Mouse (Mus musculus) C2C12 (cell line): ENCODE data around the gene Gm20388. TPM values are rescaled to one million over a fixed set of nuclear protein-coding genes. Genes with fewer than 3 reads are reported as not detected.

ENCODE experiments used
- H3K27me3 ChIP-seq: one replicate; pipeline ENCODE4 v1.6.1; 2011; ENCODE audit not compliant: control insufficient read depth, insufficient read depth, insufficient read length
- H3K36me3 ChIP-seq: one replicate; pipeline ENCODE4 v1.6.1; 2011; ENCODE audit not compliant: control insufficient read depth, insufficient read depth
- H3K4me3 ChIP-seq: one replicate; pipeline ENCODE4 v1.5.1; 2011; ENCODE audit warnings: mild to moderate bottlenecking, control low read depth; ENCODE audit not compliant: poor library complexity, insufficient read depth, severe bottlenecking
- H3K79me2 ChIP-seq: one replicate; pipeline ENCODE4 v1.6.1; 2011; ENCODE audit not compliant: control insufficient read depth, insufficient read depth
- H3K79me3 ChIP-seq: one replicate; pipeline ENCODE4 v1.6.1; 2011; ENCODE audit warnings: low read depth, control low read depth
- H3ac ChIP-seq: one replicate; pipeline ENCODE3; 2011; ENCODE audit warnings: low read depth; ENCODE audit not compliant: control insufficient read depth, insufficient read length
- CEBPB ChIP-seq: IDR thresholded peaks from one replicate; pipeline ENCODE4 v1.6.1; 2011; ENCODE audit warnings: low read depth, mild to moderate bottlenecking, control low read depth, moderate library complexity
- CTCF ChIP-seq: IDR thresholded peaks from one replicate; pipeline ENCODE4 v1.5.1; 2011; ENCODE audit not compliant: control insufficient read depth, insufficient read depth, insufficient read length
- FOSL1 ChIP-seq: IDR thresholded peaks from one replicate; pipeline ENCODE4 v1.8.0; 2011; ENCODE audit warnings: mild to moderate bottlenecking, low read length; ENCODE audit not compliant: poor library complexity, insufficient read depth, severe bottlenecking
- MAX ChIP-seq: IDR thresholded peaks from one replicate; pipeline ENCODE4 v1.6.1; 2011; ENCODE audit warnings: mild to moderate bottlenecking, control low read depth
- MYOD1 ChIP-seq: IDR thresholded peaks from one replicate; pipeline ENCODE4 v1.6.1; 2011; ENCODE audit warnings: low read depth; ENCODE audit not compliant: control insufficient read depth, insufficient read length
- MYOG ChIP-seq: IDR thresholded peaks from one replicate; pipeline ENCODE4 v1.6.1; 2011; ENCODE audit not compliant: control insufficient read depth, insufficient read length; ENCODE audit errors: extremely low read depth
- USF1 ChIP-seq: IDR thresholded peaks from one replicate; pipeline ENCODE4 v1.6.1; 2011; ENCODE audit warnings: low read depth, mild to moderate bottlenecking, control low read depth, moderate library complexity
- polyA plus RNA-seq: library from polyadenylated mRNA; unstranded; fragments of >200 nt; fragmentation: generic; extraction: Trizol; gene quantifications from one replicate; pipeline ENCODE4 v1.2.1, GENCODE M21; 2012; ENCODE audit warnings: missing spikeins

Gm20388 gene
- polyA plus RNA-seq, 1 experiment: 15.0 TPM

DNA sequence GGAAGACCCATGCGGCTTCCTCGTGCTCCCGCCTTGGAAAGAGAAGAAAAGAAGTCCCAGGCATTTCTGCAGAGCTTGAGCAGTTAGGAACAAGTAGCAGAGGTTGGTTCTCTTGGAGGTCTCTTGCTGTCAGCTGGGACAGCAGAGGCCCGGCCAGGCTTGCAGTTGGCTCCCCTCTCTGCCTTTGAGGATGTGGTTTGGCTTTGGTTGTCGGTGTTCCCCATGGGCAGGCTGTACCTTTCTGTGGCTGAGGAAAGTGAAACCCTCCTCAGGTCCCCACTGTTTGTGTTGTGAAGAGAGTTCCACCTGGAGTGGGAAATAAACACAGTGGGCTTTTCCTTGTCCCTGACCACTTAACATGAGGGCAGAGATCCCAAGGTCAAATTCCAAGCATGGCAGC is 2097.8 kb downstream of the Gm20388 start:
- H3K79me2 ChIP-seq: no peaks in the 10 kb centered on the region
- H3K36me3 ChIP-seq: peaks cover 20% of the 10 kb centered on the region
- H3ac ChIP-seq: no peak overlapping the region
- H3K27me3 ChIP-seq: no peaks in the 10 kb centered on the region
- TF ChIP-seq MAX: no peak
- no peak for TF ChIP-seq CTCF
- no peak for TF ChIP-seq MYOD1
- no peak for TF ChIP-seq USF1
- TF ChIP-seq CEBPB: no peak
- no peak for TF ChIP-seq MYOG
- TF ChIP-seq FOSL1: no peak
- H3K4me3 ChIP-seq: no peak overlapping the region
- H3K79me3 ChIP-seq: no peaks in the 10 kb centered on the region

DNA sequence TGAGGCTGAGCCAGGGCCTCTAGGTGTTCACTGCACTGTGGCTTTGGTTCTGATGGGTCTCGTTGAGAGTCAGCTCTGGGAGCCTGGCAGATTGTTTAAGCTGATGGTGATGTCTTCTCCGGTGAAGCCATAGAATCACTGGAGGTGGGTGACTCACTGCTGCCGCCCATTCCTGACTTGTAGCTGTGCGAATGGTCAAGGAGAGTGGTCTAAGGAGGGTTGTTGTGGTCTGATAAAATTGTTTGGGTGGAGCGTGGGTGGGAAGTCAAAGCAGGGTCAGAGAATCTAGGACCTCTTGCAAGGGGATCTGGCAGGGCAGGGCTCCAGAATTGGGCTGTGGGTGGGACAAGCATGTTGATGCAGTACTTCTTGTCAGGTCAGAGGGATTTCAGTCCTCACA is 2100.0 kb downstream of the Gm20388 start:
- H3K36me3 ChIP-seq: peaks cover 23% of the 10 kb centered on the region

DNA sequence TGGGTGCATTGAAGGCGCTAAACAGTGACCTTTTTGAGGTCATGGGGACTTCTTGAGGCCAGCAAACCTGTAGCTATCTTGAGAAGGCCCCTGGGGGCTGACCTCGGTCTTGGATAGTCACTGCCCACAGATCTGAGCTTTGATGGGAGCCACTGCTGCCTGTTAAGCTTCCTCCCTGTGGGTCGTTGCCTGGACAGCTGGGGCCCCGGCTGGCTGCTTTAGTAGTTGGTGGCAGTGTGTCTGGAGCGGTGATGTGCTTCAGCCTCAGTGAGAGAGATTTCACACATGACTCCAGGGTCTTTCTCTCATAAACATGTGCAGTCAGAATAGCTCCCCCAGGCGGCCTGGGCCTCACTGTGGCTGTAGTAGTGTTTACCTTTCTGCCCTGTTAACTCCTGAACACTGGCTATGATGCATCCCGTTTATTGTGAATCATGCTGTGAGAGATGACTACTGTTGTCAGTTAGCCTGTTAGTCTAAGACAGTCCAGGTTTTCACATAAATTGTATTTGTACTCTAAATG is 2100.5 kb downstream of the Gm20388 start:
- Histone ChIP-seq H3K79me3 (no peaks in the 10 kb centered on the region), H3K4me3 (no peak overlapping the region), H3K36me3 (peaks cover 23% of the 10 kb centered on the region), H3K79me2 (no peaks in the 10 kb centered on the region), H3ac (no peak overlapping the region), H3K27me3 (no peaks in the 10 kb centered on the region)
- TF ChIP-seq MAX: no peak
- TF ChIP-seq CTCF: peak; percentile 25

More for the DNA sequence above, 2100.0 kb downstream of the Gm20388 start:
- no peaks in the 10 kb centered on the region for H3K27me3 ChIP-seq
- H3K79me3 ChIP-seq: no peaks in the 10 kb centered on the region
- H3K4me3 ChIP-seq: no peak overlapping the region
- H3ac ChIP-seq: no peak overlapping the region
- TF ChIP-seq MYOD1: no peak
- TF ChIP-seq MYOG: no peak
- TF ChIP-seq CTCF: no peak
- TF ChIP-seq CEBPB: no peak
- TF ChIP-seq FOSL1: peak; percentile 29
- H3K79me2 ChIP-seq: no peaks in the 10 kb centered on the region

DNA sequence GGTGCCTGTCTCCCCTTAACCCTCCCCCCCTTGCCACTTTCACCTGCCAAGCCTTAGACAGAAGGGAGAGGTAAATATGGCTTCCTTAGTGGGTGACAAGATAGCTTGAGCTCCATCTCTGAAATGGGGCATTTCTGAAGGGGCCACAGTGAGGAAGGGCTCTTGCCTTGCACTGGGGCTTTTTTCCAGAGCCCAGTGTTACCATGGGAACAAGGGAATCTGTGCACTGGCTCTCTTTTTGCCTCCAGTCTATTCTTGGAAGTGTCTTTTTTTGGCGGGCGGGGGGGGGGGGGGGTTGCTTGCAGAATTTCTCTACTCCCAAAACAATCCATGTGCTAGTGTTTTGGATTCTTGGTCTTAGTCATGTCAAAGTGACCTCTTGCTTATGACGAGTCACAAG is 2104.0 kb downstream of the Gm20388 start:
- no peaks in the 10 kb centered on the region for H3K79me3 ChIP-seq
- H3K36me3 ChIP-seq: peaks cover 6% of the 10 kb centered on the region
- no peak overlapping the region for H3ac ChIP-seq
- no peak overlapping the region for H3K4me3 ChIP-seq
- no peaks in the 10 kb centered on the region for H3K27me3 ChIP-seq
- no peak for TF ChIP-seq MAX
- TF ChIP-seq USF1: no peak
- TF ChIP-seq FOSL1: no peak
- no peak for TF ChIP-seq MYOG
- no peak for TF ChIP-seq MYOD1
- no peak for TF ChIP-seq CTCF
- H3K79me2 ChIP-seq: no peaks in the 10 kb centered on the region

DNA sequence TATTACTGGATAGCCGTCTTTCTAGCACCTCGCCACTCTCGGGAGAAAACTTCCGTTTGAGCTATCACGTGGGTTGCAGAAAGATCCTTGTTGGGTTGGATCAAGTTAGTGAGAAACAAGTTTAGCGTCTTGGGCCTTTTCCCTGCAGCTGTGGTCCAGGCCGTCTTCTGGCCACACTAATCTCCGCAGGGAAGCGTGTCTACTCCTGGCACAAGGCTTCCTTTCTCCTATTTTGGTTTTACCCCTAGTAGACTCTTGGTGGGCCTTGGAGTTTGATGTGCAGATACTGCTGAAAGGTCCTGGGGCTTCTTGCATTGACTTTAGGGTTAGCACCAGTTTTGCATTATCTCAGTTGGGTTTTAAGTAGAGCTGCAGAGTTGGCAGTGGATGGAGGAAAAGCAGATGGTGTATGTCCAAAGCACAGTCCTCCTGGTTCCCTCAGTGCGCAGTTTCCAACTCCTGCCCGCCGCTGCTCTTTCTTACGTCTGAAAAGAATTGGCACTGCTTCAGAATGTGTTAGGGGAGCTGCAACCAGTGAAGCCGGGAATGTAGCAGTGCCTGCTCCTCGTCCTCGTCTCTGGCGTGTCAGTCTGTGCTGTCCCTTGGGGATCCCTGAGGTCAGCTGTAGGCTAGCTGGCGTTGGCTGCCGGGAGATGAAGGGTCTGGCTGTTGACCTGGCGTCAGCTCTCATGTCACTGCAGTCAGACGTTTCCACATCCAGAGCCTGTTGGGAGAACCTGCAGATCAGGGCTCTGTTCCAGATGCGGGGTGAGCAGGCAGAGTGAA is 2107.6 kb downstream of the Gm20388 start:
- TF ChIP-seq CTCF (no peak), USF1 (no peak), CEBPB (no peak), MYOD1 (no peak), MAX (no peak), MYOG (no peak), FOSL1 (no peak)
- H3K27me3 ChIP-seq: no peaks in the 10 kb centered on the region
- peaks cover 10% of the 10 kb centered on the region for H3K36me3 ChIP-seq
- no peaks in the 10 kb centered on the region for H3K79me2 ChIP-seq
- H3K79me3 ChIP-seq: no peaks in the 10 kb centered on the region
- H3ac ChIP-seq: no peak overlapping the region
- H3K4me3 ChIP-seq: no peak overlapping the region

DNA sequence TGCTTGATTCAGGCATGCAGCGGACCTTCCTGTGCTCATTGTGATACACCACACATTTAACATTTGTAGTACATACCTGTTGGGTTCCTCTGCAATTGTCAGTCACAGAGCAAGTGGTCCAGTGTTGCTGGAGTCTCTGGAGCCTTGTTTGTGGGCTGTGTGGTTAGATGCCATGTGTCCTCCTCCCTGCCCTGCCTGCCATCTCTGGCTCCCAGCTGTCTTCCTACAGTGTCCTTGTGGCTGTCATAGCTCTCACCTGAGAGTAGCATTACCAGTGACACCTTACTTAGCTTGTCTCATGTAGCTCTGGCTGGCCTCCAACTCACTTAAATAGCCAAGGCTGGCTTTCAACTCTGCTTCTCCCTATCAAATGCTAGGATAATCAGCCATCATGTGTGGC is 2108.5 kb downstream of the Gm20388 start:
- H3K27me3 ChIP-seq: no peaks in the 10 kb centered on the region
- H3K36me3 ChIP-seq: peaks cover 10% of the 10 kb centered on the region
- no peaks in the 10 kb centered on the region for H3K79me2 ChIP-seq
- H3ac ChIP-seq: no peak overlapping the region
- no peaks in the 10 kb centered on the region for H3K79me3 ChIP-seq
- no peak overlapping the region for H3K4me3 ChIP-seq
- TF ChIP-seq MAX (no peak), MYOG (no peak), CTCF (no peak), FOSL1 (no peak), MYOD1 (no peak), USF1 (no peak), CEBPB (no peak)
